Mouse (Mus musculus): ENCODE measurements at regions not wholly inside any gene's neighbourhood (a gene's known extent, or its start where the extent isn't known, plus 50 kb on each side); places are given as distances from the start of the nearest gene placed in this dataset.
"Not testable (repeated sequence)": the region's sequence is repeated elsewhere in the genome, so short reads cannot be mapped to it uniquely, and the experiment has no call there.

DNA sequence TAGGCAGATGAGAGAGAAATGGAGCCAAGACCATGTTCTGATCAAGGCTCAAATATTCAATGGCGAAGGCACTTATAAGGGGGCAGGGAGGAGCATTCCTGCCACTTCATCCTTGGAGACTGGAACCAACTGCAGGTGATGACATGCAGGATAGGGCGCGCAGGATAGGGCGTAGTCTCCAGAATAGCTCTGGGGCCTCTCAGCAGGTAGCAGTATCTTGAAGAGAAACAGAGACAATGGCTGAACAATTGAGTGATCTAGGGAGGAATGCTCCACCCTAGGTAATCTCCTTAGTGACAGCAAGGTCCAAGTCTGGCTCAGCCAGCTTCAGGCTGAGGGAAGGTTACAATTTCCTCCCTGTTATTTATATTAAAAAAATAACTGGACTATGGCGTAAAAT, 184.8 kb upstream of the Asap2 start:
- not testable (repeated sequence) for TF ChIP-seq CTCF (IDR thresholded peaks at IDR 0.05; ENCODE audit: control insufficient read depth, insufficient read depth, low read length); POLR2A (IDR thresholded peaks at IDR 0.05; ENCODE audit: borderline replicate concordance, control insufficient read depth, low read depth, low read length)

Data from bone marrow, adult 2 months (tissue).